Mouse (Mus musculus) embryo, embryonic 10 days (tissue): ENCODE measurements around the gene 0610010F05Rik.
"Not testable (repeated sequence)": the region's sequence is repeated elsewhere in the genome, so short reads cannot be mapped to it uniquely, and the experiment has no call there.

ENCODE experiments used
- DNase-seq: peaks from one replicate; pipeline ENCODE4 v3.0.0-alpha.2; 2015; ENCODE audit warnings: low spot score

The 0610010F05Rik gene

DNA sequence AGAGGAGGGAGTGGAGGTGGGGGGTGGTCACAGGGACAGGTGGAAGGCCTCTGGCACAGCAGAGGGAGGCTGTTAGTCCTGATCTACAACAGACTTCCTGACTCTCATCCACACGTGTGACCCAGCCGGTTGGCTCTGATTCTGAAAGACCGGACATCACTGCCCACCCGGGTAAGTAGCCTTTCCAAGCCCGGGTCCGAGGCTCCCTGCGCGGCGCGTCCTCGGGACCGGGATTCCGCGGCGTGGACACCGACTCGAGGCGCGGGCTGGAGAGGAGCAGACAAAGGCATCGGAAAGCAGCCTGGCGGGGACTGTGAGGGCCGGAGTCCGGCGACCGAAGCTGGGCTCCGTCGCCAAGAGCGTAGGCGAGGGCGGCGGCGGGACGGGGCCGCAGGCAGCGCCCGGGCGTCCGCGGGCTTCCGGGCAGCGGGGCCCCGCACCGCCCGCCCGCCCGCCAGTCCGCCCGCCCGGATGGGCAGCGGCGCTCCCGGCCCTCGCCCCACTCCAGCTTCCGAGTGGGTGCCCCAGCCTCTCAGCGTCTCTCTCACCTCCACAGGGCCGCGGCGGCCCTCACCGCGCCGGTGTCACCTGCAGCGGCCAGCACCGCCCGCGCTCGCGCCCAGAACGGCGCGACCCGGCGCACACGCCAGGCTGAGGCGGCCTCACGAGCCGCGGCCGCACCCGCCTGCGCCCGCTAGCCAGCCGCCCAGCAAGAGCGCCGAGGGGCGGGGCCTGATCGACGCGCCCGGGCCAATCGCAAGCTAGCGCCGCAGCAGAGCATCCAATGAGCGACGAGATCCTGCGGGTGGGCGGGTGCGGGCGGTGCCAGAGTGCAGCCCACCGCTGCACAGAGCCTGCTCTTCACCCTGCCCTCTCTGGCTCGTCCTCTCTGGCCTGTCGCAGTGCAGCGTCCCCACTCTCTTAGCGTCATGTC is at the start of gene 0610010F05Rik:
TSS of gene 0610010F05Rik (minus strand) at position 695 of the 934 bp plus-strand sequence.
- peak; percentile 94 for DNase-seq

- DNase-seq: no peak
Measured at GRCm38 (mm10) chr11:23682561-23682960, 49.1 kb upstream of the 0610010F05Rik start.

GRCm38 (mm10) chr11:23680435-23680950 is 47.1 kb upstream of the 0610010F05Rik start:
- no peak for DNase-seq

DNA sequence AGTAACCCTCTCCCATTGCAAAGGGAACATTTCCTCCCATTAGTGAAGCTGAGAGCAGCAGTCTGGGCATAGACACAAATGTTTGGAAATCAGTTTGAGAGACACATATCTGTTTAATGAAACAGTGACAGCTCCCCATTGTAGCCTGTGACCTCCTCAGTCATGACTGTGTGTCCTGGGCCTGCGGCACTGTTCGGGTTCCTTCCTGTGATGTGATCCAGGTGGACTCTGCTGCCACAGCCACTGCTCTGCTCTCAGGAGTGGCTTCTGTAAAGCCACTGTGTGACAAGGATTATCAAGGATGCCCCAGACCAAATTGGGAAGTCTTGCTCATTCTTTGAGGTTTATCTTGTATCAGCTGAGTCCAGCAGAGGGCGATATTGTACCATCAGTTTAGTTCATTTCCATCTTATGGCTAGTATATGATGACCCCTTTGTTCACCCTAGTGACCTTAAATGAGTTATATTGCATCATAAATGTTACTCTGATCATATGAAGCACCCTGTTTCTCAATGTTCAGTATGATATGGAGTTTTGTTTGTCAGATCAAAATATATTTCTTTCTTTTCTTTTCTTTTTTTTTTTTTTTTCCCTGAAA is 45.7 kb upstream of the 0610010F05Rik start:
- peak; percentile 90 for DNase-seq

DNA sequence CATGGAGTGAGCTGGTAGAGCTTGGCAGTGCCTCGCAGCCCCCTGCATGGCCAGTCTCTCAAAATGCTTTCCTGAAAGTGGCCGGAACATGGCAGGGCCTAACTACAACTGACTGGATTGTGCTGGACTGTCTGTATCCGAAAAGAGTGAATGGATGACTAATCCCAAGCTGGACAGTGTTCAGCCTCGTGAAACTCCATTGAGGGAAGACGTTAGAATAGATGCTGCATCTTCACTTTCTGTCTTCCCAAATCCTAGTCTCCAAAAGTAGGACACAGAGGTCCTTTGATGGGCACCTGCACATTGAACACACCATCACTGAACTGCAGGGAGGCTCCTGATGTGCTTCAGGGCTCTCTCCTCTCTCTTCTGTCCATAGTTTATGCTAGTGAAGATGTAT is 42.7 kb upstream of the 0610010F05Rik start:
- no peak for DNase-seq

DNA sequence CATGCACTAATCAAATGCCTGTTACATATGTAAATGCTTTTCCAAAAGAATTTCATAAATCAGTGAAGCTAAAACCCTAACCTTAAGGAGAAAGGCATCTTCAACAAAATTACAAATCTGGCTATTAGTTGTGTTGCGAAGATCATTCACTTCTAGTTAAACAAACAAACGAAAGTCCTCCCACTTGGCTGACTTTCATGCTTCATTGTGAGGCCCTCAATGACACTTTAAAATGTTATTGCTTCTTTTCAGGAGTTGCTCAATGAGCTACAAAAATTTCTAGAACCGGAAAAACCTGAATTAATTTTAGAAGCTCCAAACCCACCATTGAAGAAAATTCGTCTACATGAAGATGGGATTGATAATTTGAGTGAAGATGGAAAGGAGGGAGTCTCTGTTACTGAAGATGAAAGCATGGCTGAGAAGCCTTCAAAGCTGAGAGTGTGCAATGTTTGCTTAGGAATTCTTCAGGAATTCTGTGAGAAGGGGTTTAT is 38.9 kb upstream of the 0610010F05Rik start:
- DNase-seq: no peak

- no peak for DNase-seq
Measured at GRCm38 (mm10) chr11:23667128-23667527, 33.7 kb upstream of the 0610010F05Rik start.

- no peak for DNase-seq
Measured at GRCm38 (mm10) chr11:23666526-23666925, 33.1 kb upstream of the 0610010F05Rik start.

- DNase-seq: peak; percentile 99
Measured at GRCm38 (mm10) chr11:23665798-23666501, 32.5 kb upstream of the 0610010F05Rik start, which contains the start of gene Pex13. TSS of gene Pex13 (minus strand) at chr11:23665959.

DNA sequence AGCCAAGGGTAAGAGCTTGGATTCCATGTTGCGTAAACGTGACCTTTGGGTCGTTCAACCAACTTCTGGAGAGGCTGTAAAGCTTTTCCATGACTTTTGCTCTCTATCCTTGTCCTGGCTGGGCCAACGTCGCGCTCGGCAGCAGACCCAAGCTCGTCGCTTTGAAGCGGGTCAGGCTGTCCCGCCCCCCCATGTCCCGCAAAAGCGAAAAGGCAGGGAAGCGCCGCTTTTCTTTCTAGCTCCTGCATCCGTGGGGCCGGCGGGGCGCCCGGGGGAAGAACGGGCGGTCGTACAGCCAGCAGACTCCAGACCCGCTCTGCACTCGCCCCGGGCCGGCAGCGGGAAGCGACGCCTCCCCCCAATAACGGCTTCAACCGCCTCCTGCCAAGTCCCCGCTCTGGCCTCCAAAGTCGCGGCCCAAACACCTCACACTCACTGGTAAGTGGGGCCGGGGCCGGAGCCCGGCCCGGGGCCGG is 31.9 kb upstream of the 0610010F05Rik start, which contains the start of gene Pus10:
TSS of gene Pus10 (plus strand) at position 364 of the 476 bp plus-strand sequence.
- peak; percentile 49 for DNase-seq

- no peak for DNase-seq
Measured at GRCm38 (mm10) chr11:23664232-23664631, 30.8 kb upstream of the 0610010F05Rik start.

DNA sequence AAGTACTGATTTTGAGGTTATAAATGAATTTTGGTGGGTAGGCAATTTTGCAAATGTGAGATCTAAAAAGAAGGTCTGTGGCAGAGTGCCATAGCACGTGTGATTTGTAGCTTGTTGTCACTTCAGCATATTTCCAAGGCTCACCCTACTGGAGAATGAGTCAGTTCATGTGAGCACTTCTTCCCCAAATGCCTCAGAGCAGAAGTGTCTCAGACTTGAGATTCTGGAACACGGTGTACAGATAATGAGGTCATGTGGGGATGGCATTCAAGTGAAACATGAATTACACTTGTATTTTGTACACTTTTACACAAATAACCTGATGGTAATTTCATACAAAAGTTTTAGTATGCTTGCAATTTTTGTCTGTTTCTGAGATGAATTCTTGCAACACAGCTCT is 24.4 kb upstream of the 0610010F05Rik start:
- DNase-seq: no peak

DNA sequence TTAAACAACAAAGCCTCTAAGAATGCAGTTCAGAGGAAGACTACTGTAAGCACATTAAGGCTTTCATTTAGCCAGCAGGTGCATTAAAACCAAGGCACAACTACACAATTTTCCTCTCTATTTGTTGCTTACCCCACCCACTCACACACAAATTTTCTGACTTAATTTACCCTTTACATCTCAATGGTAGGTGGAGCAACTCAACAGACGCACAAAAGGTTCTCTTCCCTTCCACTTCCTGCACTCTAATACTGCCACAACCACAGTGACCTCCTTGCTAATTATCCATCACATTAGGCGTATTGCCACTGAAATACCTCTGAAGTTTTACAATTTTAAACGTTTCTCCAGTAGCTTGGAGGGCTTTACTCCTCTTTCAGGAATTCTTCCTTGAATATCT is 20.2 kb upstream of the 0610010F05Rik start:
- DNase-seq: no peak

DNA sequence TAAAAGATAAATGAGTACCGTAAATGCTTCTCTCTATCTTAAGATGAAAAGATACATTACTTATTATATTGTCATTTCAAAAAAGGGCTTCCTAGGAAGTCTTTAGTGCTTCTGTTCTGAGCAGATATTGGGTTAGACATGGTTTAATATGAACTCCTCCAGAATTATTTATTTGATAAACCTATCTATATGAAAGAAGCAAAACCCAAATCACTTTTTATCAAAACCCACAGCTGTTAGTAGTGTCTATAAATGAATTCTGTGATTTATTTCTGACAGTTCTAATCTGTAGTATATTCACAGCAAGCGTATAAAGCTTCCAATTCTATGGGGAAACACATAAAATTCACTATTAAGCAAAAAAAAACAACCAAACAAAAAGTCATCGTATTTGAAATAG is 14.4 kb upstream of the 0610010F05Rik start:
- DNase-seq: no peak

- no peak for DNase-seq
Measured at GRCm38 (mm10) chr11:23647431-23647830, 14.0 kb upstream of the 0610010F05Rik start.

- DNase-seq: no peak
Measured at GRCm38 (mm10) chr11:23634573-23634972, 1.1 kb upstream of the 0610010F05Rik start.

- DNase-seq: no peak
Measured at GRCm38 (mm10) chr11:23633879-23634215, 408 bp upstream of the 0610010F05Rik start.

DNA sequence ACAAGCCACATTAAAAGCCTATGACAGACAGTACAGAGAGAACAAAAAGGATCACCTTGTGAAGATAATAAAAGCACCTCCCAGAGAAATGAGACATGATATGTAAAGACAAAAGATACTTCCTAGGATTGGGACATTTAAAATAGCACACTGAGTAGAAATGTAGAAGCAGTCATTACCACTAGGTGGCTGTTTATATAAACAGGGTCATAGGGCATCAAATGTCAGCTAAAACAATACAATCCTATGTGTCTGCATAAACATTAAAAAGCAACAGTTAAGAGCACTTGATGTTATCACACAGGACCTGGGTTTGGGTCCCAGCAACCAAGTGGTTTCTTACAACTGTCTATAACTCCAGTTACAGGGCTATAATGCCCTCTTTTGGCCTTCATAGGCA is 2.8 kb downstream of the 0610010F05Rik start:
- DNase-seq: no peak

GRCm38 (mm10) chr11:23618995-23619394 is 14.4 kb downstream of the 0610010F05Rik start:
- DNase-seq: no peak

DNA sequence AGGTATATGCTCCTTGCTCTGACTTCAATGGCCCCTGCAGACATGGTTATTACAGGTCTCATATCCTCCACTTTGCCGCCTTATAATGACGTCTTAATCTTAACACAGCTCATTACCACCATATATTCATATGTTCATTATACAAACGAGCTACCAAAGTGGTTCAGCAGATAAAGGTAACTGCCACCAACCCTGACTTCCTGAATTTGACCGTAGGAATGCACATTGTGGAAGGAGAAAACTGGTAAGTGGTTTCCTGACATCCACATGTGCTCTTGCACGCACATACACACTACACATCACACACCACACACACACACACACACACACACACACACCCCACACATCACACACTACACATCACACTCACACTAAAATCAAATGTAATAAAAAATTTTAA is 18.9 kb downstream of the 0610010F05Rik start:
- DNase-seq: no peak

DNA sequence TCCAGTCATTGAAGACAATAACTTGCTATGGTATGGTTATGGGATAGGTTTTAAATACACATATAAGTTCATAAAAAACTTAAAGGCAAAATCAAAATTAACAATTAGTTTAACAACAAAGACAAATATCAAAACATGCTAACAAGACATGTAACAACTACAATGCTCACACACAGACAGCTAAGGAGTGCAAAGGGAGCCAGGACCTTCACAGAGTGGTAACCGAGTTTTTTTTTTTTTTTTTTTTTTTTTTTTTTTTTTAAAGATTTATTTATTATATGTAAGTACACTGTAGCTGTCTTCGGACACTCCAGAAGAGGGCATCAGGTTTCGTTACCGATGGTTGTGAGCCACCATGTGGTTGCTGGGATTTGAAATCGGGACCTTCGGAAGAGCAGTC is 26.1 kb downstream of the 0610010F05Rik start:
- not testable (repeated sequence) for DNase-seq

GRCm38 (mm10) chr11:23570130-23570529 is 63.3 kb downstream of the 0610010F05Rik start:
- DNase-seq: no peak
